Mouse (Mus musculus): ENCODE measurements around the gene Olfr477. TPM values are rescaled to one million over a fixed set of nuclear protein-coding genes. Genes with fewer than 3 reads are reported as not detected.
"Not testable (repeated sequence)": the region's sequence is repeated elsewhere in the genome, so short reads cannot be mapped to it uniquely, and the experiment has no call there.

Gene Olfr477
- total RNA-seq (2021): not detected

- intact Hi-C loops (cut with DNase I): no loop called here
- DNase-seq (ENCODE audit: low spot score in 2 of 2): no peak
Observed at GRCm38 (mm10) chr7:107986393-107986792, at the start of gene Olfr477. Gene Olfr477, plus strand, starts transcription at chr7:107986693.

- DNase-seq (ENCODE audit: low spot score in 2 of 2); intact Hi-C loops (cut with DNase I): not testable (repeated sequence)
Observed at GRCm38 (mm10) chr7:107952539-107952938, 34.0 kb upstream of the Olfr477 start.

GRCm38 (mm10) chr7:107954343-107954742 lies 32.1 kb upstream of the Olfr477 start, which contains the start of gene Olfr474:
Gene Olfr474, plus strand, starts transcription at chr7:107954643.
- intact Hi-C loops (cut with DNase I): no loop called here
- DNase-seq (ENCODE audit: low spot score in 2 of 2): no peak

- intact Hi-C loops (cut with DNase I): no loop called here
- no peak for DNase-seq (ENCODE audit: low spot score in 2 of 2)
Observed at GRCm38 (mm10) chr7:107964503-107964902, 22.0 kb upstream of the Olfr477 start, which contains the start of gene Olfr476. Gene Olfr476, plus strand, starts transcription at chr7:107964803.

- DNase-seq (ENCODE audit: low spot score in 2 of 2); intact Hi-C loops (cut with DNase I): not testable (repeated sequence)
Observed at GRCm38 (mm10) chr7:108014256-108014655, 27.8 kb downstream of the Olfr477 start.

GRCm38 (mm10) chr7:108033889-108034288 lies 47.4 kb downstream of the Olfr477 start, which contains the start of gene Olfr478:
Gene Olfr478, minus strand, starts transcription at chr7:108033989.
- intact Hi-C loops (cut with DNase I): no loop called here
- DNase-seq (ENCODE audit: low spot score in 2 of 2): no peak

Other genes starting within 250 kb of the Olfr477 start
- not detected for gene Cyb5r2, start 228.7 kb upstream of the Olfr477 start, total RNA-seq (2021)
- gene Ovch2, start 185.5 kb upstream of the Olfr477 start, total RNA-seq (2021): not detected
- gene Olfr467, start 174.4 kb upstream of the Olfr477 start, total RNA-seq (2021): not detected
- gene Olfr469, start 161.2 kb upstream of the Olfr477 start, total RNA-seq (2021): not detected
- not detected for gene Olfr470, start 139.2 kb upstream of the Olfr477 start, total RNA-seq (2021)
- not detected for gene Olfr472, start 88.8 kb upstream of the Olfr477 start, total RNA-seq (2021)
- gene Olfr473, start 56.2 kb upstream of the Olfr477 start, total RNA-seq (2021): not detected
- not detected for gene Olfr474, start 32.0 kb upstream of the Olfr477 start, total RNA-seq (2021)
- gene Olfr476, start 21.9 kb upstream of the Olfr477 start, total RNA-seq (2021): not detected
- not detected for gene Olfr478, start 47.3 kb downstream of the Olfr477 start, total RNA-seq (2021)
- gene Olfr479, start 64.0 kb downstream of the Olfr477 start, total RNA-seq (2021): not detected
- gene Olfr480, start 80.7 kb downstream of the Olfr477 start, total RNA-seq (2021): not detected
- gene Olfr481, start 93.2 kb downstream of the Olfr477 start, total RNA-seq (2021): not detected
- 1 to 10 TPM; 1.6 to 1.9 TPM for gene Olfr482, start 110.9 kb downstream of the Olfr477 start, total RNA-seq (2021)
- gene Olfr483, start 114.2 kb downstream of the Olfr477 start, total RNA-seq (2021): not detected
- not detected for gene Olfr484, start 140.8 kb downstream of the Olfr477 start, total RNA-seq (2021)
- gene Olfr485, start 173.2 kb downstream of the Olfr477 start, total RNA-seq (2021): not detected
- not detected for gene Olfr486, start 186.0 kb downstream of the Olfr477 start, total RNA-seq (2021)
- gene Olfr487, start 227.9 kb downstream of the Olfr477 start, total RNA-seq (2021): not detected

Data from left cerebral cortex, postnatal 25 days (tissue).